Mouse (Mus musculus) CD4-positive naive resting alpha-beta T cell, adult 76 days (primary cell): ENCODE results near the gene Stra6. TPM values are rescaled to one million over a fixed set of nuclear protein-coding genes. Genes with fewer than 3 reads are reported as not detected.

Experiments
- total RNA-seq: library from RNA; stranded (reverse); gene quantifications from one replicate; pipeline ENCODE4 v1.2.4, GENCODE M21; 2023

Stra6 gene
- total RNA-seq = 0.21 TPM

DNA sequence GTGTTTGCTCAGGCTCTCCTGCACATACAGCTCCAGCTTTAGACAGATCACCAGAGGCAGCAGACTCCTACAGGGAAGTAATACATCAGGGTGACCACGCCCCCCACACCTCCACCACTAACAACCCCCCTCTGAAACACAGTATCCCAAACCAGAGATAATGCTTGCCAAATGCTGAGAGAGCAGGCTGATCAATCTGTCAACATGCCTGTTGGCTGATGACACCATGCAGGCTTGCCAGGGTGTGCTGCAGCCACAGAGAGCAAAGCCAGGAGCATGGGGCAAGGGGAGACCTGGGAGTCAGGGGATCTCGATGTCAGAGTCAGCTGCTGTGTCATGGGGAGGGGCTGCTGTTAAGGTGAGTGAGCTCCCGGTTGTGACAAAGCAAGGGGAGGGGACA is at the start of gene Stra6:
TSS of gene Stra6 (plus strand) at position 258 of the 400 bp plus-strand sequence.

GRCm38 (mm10) chr9:58118671-58119070 is 55.1 kb downstream of the Stra6 start, which contains the start of gene Ccdc33:
Ccdc33 (minus strand) TSS chr9:58118823.

Other genes starting within 250 kb of the Stra6 start
- gene Arid3b, start 227.0 kb upstream of the Stra6 start, total RNA-seq = 88.6 TPM
- gene Ubl7, start 152.8 kb upstream of the Stra6 start, total RNA-seq = 85.6 TPM
- gene Sema7a, start 123.7 kb upstream of the Stra6 start, total RNA-seq = 3.6 TPM
- gene Cyp11a1, start 57.4 kb upstream of the Stra6 start, total RNA-seq = 0.67 TPM
- gene Ccdc33, start 55.0 kb downstream of the Stra6 start, total RNA-seq = not detected
- not detected for gene Islr, start 140.5 kb downstream of the Stra6 start, total RNA-seq
- gene Islr2, start 140.5 kb downstream of the Stra6 start, total RNA-seq = 3.1 TPM
- 87.8 TPM for gene Pml, start 186.0 kb downstream of the Stra6 start, total RNA-seq
- 23.8 TPM for gene Stoml1, start 189.4 kb downstream of the Stra6 start, total RNA-seq
- gene Loxl1, start 249.4 kb downstream of the Stra6 start, total RNA-seq = not detected